Mouse (Mus musculus): ENCODE measurements at regions not wholly inside any gene's neighbourhood (a gene's known extent, or its start where the extent isn't known, plus 50 kb on each side); places are given as distances from the start of the nearest gene placed in this dataset.
"Not testable (repeated sequence)": the region's sequence is repeated elsewhere in the genome, so short reads cannot be mapped to it uniquely, and the experiment has no call there.

DNA sequence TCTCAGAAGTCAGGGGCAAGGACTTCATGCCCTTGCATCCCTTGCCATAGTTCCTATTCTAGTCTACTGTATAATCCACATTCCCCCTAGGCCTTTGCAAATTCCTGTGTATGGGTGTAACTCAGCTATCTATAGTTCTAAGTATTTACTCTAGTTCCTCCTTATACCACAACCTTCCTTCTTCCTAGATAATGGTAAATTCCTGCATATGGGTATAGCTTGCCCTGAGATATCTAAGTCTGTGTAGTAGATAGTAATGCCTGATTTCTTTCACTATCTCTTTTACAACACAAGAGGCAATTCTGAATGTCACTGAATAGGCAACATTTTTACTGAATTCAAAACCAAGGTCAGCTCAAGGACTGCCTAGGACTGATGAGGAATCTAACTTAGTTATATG is 1000.2 kb downstream of the Kcnt2 start:
- H3K4me2 ChIP-seq (replicated peaks); H3K36me3 ChIP-seq; H3K27me3 ChIP-seq (replicated peaks); ATAC-seq (ENCODE audit: low FRiP score, low read depth); H3K9ac ChIP-seq; H3K4me1 ChIP-seq; H3K4me3 ChIP-seq; H3K9me3 ChIP-seq; H3K27ac ChIP-seq: not testable (repeated sequence)

- Histone ChIP-seq H3K4me2 (replicated peaks) (no peak overlapping the region), H3K27me3 (replicated peaks) (no peaks in the 10 kb centered on the region), H3K27ac (no peak overlapping the region), H3K9ac (no peak overlapping the region), H3K9me3 (no peaks in the 10 kb centered on the region), H3K4me1 (no peaks in the 10 kb centered on the region), H3K4me3 (no peak overlapping the region), H3K36me3 (no peaks in the 10 kb centered on the region)
- 96% methylated on average over 1 of the region's 1 CpGs for WGBS
- ATAC-seq (ENCODE audit: low FRiP score, low read depth) = no peak
These were observed 1028.8 kb downstream of the Kcnt2 start for GRCm38 (mm10) chr1:141274738-141275137.

DNA sequence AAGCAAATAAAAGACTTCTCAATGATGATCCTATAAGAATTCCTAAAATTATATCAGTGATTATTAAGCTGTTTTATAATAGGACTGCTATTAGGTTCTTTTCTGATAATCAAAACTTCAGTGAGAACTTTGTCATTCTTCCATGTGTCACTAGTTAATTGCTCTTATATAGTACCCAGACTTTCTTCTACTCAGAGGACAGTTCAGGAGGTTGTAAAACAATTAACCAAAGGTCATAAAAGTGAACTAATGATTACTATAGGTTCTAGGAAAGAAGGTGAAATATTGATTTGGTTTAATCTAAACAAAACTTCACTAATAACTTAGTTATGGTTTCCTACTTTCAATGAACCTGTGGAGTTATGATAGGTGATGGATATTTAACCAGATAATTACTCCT is 1035.6 kb downstream of the Kcnt2 start:
- Histone ChIP-seq H3K9ac (no peak overlapping the region), H3K4me1 (no peaks in the 10 kb centered on the region), H3K27me3 (replicated peaks) (no peaks in the 10 kb centered on the region), H3K9me3 (no peaks in the 10 kb centered on the region), H3K27ac (no peak overlapping the region), H3K4me2 (replicated peaks) (no peak overlapping the region), H3K4me3 (no peak overlapping the region), H3K36me3 (no peaks in the 10 kb centered on the region)
- ATAC-seq (ENCODE audit: low FRiP score, low read depth) = no peak

DNA sequence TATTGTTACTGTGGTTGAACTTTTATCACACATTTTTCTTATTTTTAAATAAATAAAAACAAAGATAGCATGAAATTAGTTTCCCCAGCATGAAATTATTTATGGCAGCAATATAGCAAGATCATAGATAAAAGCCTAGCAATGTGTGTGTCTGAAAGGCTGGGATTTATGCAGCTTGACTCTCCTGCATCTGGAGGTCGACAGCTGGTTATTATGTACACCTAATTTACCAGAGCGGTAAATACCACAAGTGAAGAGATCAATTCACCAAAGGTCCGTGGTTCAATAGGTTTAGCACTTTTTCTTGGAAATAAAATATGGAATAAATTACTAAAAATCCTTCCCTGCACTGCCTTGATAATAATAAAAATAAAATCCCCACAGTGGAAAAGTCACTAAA is 1077.0 kb downstream of the Kcnt2 start:
- H3K9ac ChIP-seq = no peak overlapping the region
- H3K4me1 ChIP-seq = no peaks in the 10 kb centered on the region
- no peaks in the 10 kb centered on the region for H3K27me3 ChIP-seq (replicated peaks)
- no peaks in the 10 kb centered on the region for H3K36me3 ChIP-seq
- 25% methylated on average over 3 of the region's 3 CpGs for WGBS
- no peak overlapping the region for H3K4me2 ChIP-seq (replicated peaks)
- ATAC-seq (ENCODE audit: low FRiP score, low read depth) = no peak
- no peak overlapping the region for H3K27ac ChIP-seq
- H3K4me3 ChIP-seq = no peak overlapping the region
- no peaks in the 10 kb centered on the region for H3K9me3 ChIP-seq

DNA sequence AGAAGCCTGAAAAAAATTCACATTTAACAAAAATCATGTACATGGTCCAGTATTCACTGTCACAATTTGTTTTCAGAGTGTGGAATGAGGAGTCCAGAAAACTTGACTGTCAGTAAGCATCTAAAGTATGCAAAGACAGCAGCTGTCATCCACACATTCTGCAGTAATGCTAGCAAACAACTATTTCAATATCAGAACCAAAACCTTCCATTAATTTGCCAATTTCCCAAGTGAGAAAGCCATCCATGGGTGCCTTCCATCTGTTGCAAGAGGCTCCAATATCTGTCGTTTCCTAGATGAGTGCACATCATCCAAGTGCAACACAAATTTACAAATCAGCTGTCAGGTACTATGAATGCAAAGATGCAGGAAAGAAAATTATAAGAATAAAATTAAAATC is 1092.1 kb downstream of the Kcnt2 start:
- 87% methylated on average over 1 of the region's 1 CpGs for WGBS
- no peaks in the 10 kb centered on the region for H3K27me3 ChIP-seq (replicated peaks)
- H3K9me3 ChIP-seq = no peaks in the 10 kb centered on the region
- no peak overlapping the region for H3K27ac ChIP-seq
- H3K4me3 ChIP-seq = no peak overlapping the region
- no peak overlapping the region for H3K9ac ChIP-seq
- H3K4me2 ChIP-seq (replicated peaks) = no peak overlapping the region
- ATAC-seq (ENCODE audit: low FRiP score, low read depth) = no peak
- H3K4me1 ChIP-seq = no peaks in the 10 kb centered on the region
- H3K36me3 ChIP-seq = no peaks in the 10 kb centered on the region

DNA sequence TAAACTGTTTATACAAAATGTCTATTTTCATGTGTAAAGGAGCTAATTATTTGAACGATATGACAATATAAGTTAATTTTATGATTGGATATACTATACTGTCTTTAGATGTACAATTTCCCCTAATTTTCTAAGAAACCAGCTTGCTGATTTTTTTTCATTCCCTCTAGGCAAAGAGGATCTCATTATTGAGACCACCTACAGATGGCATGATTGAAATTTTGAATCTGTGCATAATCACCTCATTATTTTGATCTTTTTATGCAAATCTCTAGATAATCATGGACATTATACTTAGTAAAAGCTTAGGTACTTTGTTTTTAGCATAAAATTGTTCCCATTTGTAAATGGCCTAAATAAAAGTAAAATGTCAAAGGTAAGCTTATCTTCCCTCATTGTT is 1123.5 kb downstream of the Kcnt2 start:
- 84% methylated on average over 1 of the region's 1 CpGs for WGBS
- Histone ChIP-seq H3K27me3 (replicated peaks) (no peaks in the 10 kb centered on the region), H3K36me3 (no peaks in the 10 kb centered on the region), H3K4me3 (no peak overlapping the region), H3K9me3 (no peaks in the 10 kb centered on the region), H3K9ac (no peak overlapping the region), H3K4me1 (no peaks in the 10 kb centered on the region), H3K27ac (no peak overlapping the region), H3K4me2 (replicated peaks) (no peak overlapping the region)
- ATAC-seq (ENCODE audit: low FRiP score, low read depth) = no peak

GRCm38 (mm10) chr1:141375966-141376365 is 1130.0 kb downstream of the Kcnt2 start:
- Histone ChIP-seq H3K4me3 (no peak overlapping the region), H3K9me3 (no peaks in the 10 kb centered on the region), H3K27ac (no peak overlapping the region), H3K4me2 (replicated peaks) (no peak overlapping the region), H3K27me3 (replicated peaks) (no peaks in the 10 kb centered on the region), H3K36me3 (no peaks in the 10 kb centered on the region), H3K4me1 (no peaks in the 10 kb centered on the region), H3K9ac (no peak overlapping the region)
- WGBS = 93% methylated on average over 3 of the region's 3 CpGs
- ATAC-seq (ENCODE audit: low FRiP score, low read depth) = no peak

GRCm38 (mm10) chr1:141401334-141401733 is 1155.4 kb downstream of the Kcnt2 start:
- H3K4me1 ChIP-seq = no peaks in the 10 kb centered on the region
- H3K9ac ChIP-seq = no peak overlapping the region
- H3K4me2 ChIP-seq (replicated peaks) = no peak overlapping the region
- WGBS = 56% methylated on average over 1 of the region's 1 CpGs
- H3K4me3 ChIP-seq = no peak overlapping the region
- no peaks in the 10 kb centered on the region for H3K27me3 ChIP-seq (replicated peaks)
- ATAC-seq (ENCODE audit: low FRiP score, low read depth) = no peak
- H3K36me3 ChIP-seq = no peaks in the 10 kb centered on the region
- no peak overlapping the region for H3K27ac ChIP-seq
- H3K9me3 ChIP-seq = no peaks in the 10 kb centered on the region

- H3K27ac ChIP-seq = no peak overlapping the region
- no peaks in the 10 kb centered on the region for H3K27me3 ChIP-seq (replicated peaks)
- no peak for ATAC-seq (ENCODE audit: low FRiP score, low read depth)
- no peak overlapping the region for H3K4me2 ChIP-seq (replicated peaks)
- 78% methylated on average over 4 of the region's 4 CpGs for WGBS
- no peaks in the 10 kb centered on the region for H3K9me3 ChIP-seq
- H3K36me3 ChIP-seq = no peaks in the 10 kb centered on the region
- no peak overlapping the region for H3K9ac ChIP-seq
- H3K4me3 ChIP-seq = no peak overlapping the region
- H3K4me1 ChIP-seq = no peaks in the 10 kb centered on the region
These were observed 1183.7 kb downstream of the Kcnt2 start for GRCm38 (mm10) chr1:141429675-141430074.

GRCm38 (mm10) chr1:141430117-141430516 is 1184.2 kb downstream of the Kcnt2 start:
- Histone ChIP-seq H3K36me3 (no peaks in the 10 kb centered on the region), H3K9me3 (no peaks in the 10 kb centered on the region), H3K4me1 (no peaks in the 10 kb centered on the region), H3K4me3 (no peak overlapping the region), H3K27me3 (replicated peaks) (no peaks in the 10 kb centered on the region), H3K4me2 (replicated peaks) (no peak overlapping the region), H3K27ac (no peak overlapping the region), H3K9ac (no peak overlapping the region)
- WGBS = 87% methylated on average over 2 of the region's 2 CpGs
- no peak for ATAC-seq (ENCODE audit: low FRiP score, low read depth)

DNA sequence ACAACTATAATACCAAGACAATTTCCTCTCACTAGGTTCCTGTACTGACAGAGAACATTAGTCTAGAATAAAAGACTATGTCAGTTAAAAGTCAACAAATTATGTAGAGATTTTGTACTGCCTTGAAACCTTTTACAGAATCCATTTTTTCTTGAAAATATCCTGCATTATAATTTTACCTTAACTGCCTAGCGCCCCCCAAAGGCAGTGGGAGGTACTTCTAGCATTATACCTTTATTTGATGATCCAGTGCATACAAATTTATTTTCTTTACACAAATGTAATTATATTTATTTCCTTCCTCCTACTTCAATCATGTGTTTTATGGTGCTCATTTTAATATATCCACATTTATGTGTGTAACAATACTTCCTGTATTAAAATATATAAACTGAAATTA is 1189.5 kb downstream of the Kcnt2 start:
- 12% methylated on average over 1 of the region's 1 CpGs for WGBS

GRCm38 (mm10) chr1:141440234-141440633 is 1194.3 kb downstream of the Kcnt2 start:
- H3K4me2 ChIP-seq (replicated peaks) = no peak overlapping the region
- ATAC-seq (ENCODE audit: low FRiP score, low read depth) = 0 out of 2 replicates have a peak, but pooled peaks have one; percentile 29
- H3K4me1 ChIP-seq = no peaks in the 10 kb centered on the region
- no peaks in the 10 kb centered on the region for H3K27me3 ChIP-seq (replicated peaks)
- H3K36me3 ChIP-seq = no peaks in the 10 kb centered on the region
- H3K9ac ChIP-seq = no peak overlapping the region
- no peak overlapping the region for H3K4me3 ChIP-seq
- H3K27ac ChIP-seq = no peak overlapping the region
- H3K9me3 ChIP-seq = no peaks in the 10 kb centered on the region

More for the DNA sequence above, 1189.5 kb downstream of the Kcnt2 start:
- Histone ChIP-seq H3K36me3 (no peaks in the 10 kb centered on the region), H3K27me3 (replicated peaks) (no peaks in the 10 kb centered on the region), H3K27ac (no peak overlapping the region), H3K9ac (no peak overlapping the region), H3K4me3 (no peak overlapping the region), H3K4me2 (replicated peaks) (no peak overlapping the region), H3K9me3 (no peaks in the 10 kb centered on the region), H3K4me1 (no peaks in the 10 kb centered on the region)
- no peak for ATAC-seq (ENCODE audit: low FRiP score, low read depth)

GRCm38 (mm10) chr1:141450960-141451359 is 1205.0 kb downstream of the Kcnt2 start:
- no peaks in the 10 kb centered on the region for H3K27me3 ChIP-seq (replicated peaks)
- H3K4me2 ChIP-seq (replicated peaks) = no peak overlapping the region
- ATAC-seq (ENCODE audit: low FRiP score, low read depth) = no peak
- H3K36me3 ChIP-seq = no peaks in the 10 kb centered on the region
- H3K27ac ChIP-seq = no peak overlapping the region
- no peak overlapping the region for H3K9ac ChIP-seq
- no peaks in the 10 kb centered on the region for H3K4me1 ChIP-seq
- 75% methylated on average over 1 of the region's 1 CpGs for WGBS
- H3K4me3 ChIP-seq = no peak overlapping the region
- no peaks in the 10 kb centered on the region for H3K9me3 ChIP-seq

DNA sequence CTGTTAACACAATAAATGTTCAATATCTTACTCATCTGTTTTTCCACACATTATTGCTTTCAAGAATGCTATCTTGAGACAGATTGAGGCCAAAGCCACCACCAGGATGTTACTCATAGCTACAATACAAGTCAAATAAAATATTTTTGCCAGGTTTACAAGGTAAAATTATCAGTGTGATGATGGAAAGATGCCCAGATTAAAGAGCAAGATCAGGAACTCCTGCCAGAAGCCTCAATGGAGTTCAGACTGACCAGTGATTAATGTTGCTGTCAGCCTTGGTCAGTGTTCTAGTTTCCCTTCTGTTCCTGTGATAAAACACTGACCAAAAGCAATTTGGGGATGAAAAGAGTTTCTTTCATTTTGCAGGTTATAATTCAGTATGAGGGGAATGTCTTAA is 1218.6 kb downstream of the Kcnt2 start:
- no peaks in the 10 kb centered on the region for H3K4me1 ChIP-seq
- no peaks in the 10 kb centered on the region for H3K36me3 ChIP-seq
- H3K4me2 ChIP-seq (replicated peaks) = no peak overlapping the region
- no peak for ATAC-seq (ENCODE audit: low FRiP score, low read depth)
- no peak overlapping the region for H3K4me3 ChIP-seq
- no peak overlapping the region for H3K27ac ChIP-seq
- no peak overlapping the region for H3K9ac ChIP-seq
- no peaks in the 10 kb centered on the region for H3K27me3 ChIP-seq (replicated peaks)
- H3K9me3 ChIP-seq = no peaks in the 10 kb centered on the region

Data from neural tube, embryonic 12.5 days (tissue).